ENCODE assay signal across 25 mouse cellular contexts in genomic region chr7:80954251-80954650, GRCm38 (mm10). TPM values are rescaled to one million over a fixed set of nuclear protein-coding genes. Genes with fewer than 3 reads are reported as not detected.
DNase-seq lines count a peak whose midpoint lies in the region; ATAC-seq lines count a peak whose summit lies in the region.
"Had no signal": no experiment of that assay in that cellular context is flagged by ENCODE, and none has a peak within 500 bp of the region (broad histone marks: within the 10 kb centered on the region; RNA-seq: fewer than 3 reads in every experiment).

No protein-coding gene starts in this region.

- H3K4me1 ChIP-seq in kidney, embryonic 16.5 days (ENCODE audit: insufficient read depth, low read length): no peaks in the 10 kb centered on the region
- H3K4me1 ChIP-seq: forebrain, embryonic 10.5 days; forebrain, embryonic 13.5 days; hindbrain, embryonic 12.5 days; hindbrain, embryonic 15.5 days had no signal

- H3K27me3 ChIP-seq in kidney, embryonic 16.5 days (ENCODE audit: insufficient read depth, low read length): no peaks in the 10 kb centered on the region
- H3K27me3 ChIP-seq: hindbrain, embryonic 15.5 days; Patski had no signal

- H3K9me3 ChIP-seq in kidney, embryonic 16.5 days (ENCODE audit: low read length): no peaks in the 10 kb centered on the region
- H3K9me3 ChIP-seq: forebrain, embryonic 10.5 days; forebrain, embryonic 13.5 days; G1E; hindbrain, embryonic 12.5 days; hindbrain, embryonic 15.5 days had no signal

- DNase-seq in kidney, adult 11 months: peak; percentile 70
- DNase-seq in kidney, postnatal 10 days: no peak
- DNase-seq in kidney, adult 9 months: peak; percentile 86
- DNase-seq in kidney, postnatal 25 days: peak; percentile 41 to 76
- no peak for DNase-seq in left cerebral cortex, adult 11 months (ENCODE audit: low spot score)
- no peak for DNase-seq in layer of hippocampus, adult 9-11 months
- DNase-seq: adrenal gland, adult 2 months; adrenal gland, postnatal 14 days; B cell, adult 2 months; cerebellum, adult 11-12 months; cerebellum, adult 9-10 months; cerebellum, postnatal 14 days; forebrain, postnatal 0 days; gastrocnemius, adult 2 months; gastrocnemius, postnatal 25 days; heart, adult 2 months had no signal

- ATAC-seq in kidney, embryonic 16.5 days (ENCODE audit: low FRiP score, low TSS enrichment): peak; percentile 91
- ATAC-seq in cerebellum, adult (ENCODE audit: insufficient number of reproducible peaks, low FRiP score, low TSS enrichment): no peak
- ATAC-seq: forebrain, embryonic 13.5 days; forebrain, postnatal 0 days; Patski had no signal

- 47% methylated on average over 2 of the region's 2 CpGs for WGBS in kidney, embryonic 16.5 days

- no peak overlapping the region for H3K9ac ChIP-seq in kidney, embryonic 16.5 days (replicated peaks; ENCODE audit: low read length)
- H3K9ac ChIP-seq: forebrain, embryonic 13.5 days; forebrain, postnatal 0 days; hindbrain, embryonic 12.5 days; hindbrain, embryonic 15.5 days had no signal

- H3K4me3 ChIP-seq in kidney, embryonic 16.5 days (ENCODE audit: low read length): no peak overlapping the region
- H3K4me3 ChIP-seq: forebrain, embryonic 10.5 days; forebrain, embryonic 13.5 days; gastrocnemius, adult 2 months; heart, adult 2 months; hindbrain, embryonic 12.5 days; hindbrain, embryonic 15.5 days had no signal

- H3K36me3 ChIP-seq in kidney, embryonic 16.5 days (ENCODE audit: insufficient read depth, low read length): no peaks in the 10 kb centered on the region
- H3K36me3 ChIP-seq: forebrain, embryonic 10.5 days; G1E; hindbrain, embryonic 12.5 days; hindbrain, embryonic 15.5 days had no signal

- H3K27ac ChIP-seq in kidney, embryonic 16.5 days (ENCODE audit: low read length): peak overlapping the region; percentile 58; the same call in 1 of the 2 replicates
- H3K27ac ChIP-seq: forebrain, embryonic 10.5 days; forebrain, embryonic 13.5 days; gastrocnemius, adult 2 months; heart, adult 2 months; hindbrain, embryonic 12.5 days; hindbrain, embryonic 15.5 days had no signal

- no peak overlapping the region for H3K4me2 ChIP-seq in kidney, embryonic 16.5 days (replicated peaks; ENCODE audit: low read depth, low read length)
- H3K4me2 ChIP-seq: forebrain, embryonic 13.5 days; heart, embryonic 11.5 days; hindbrain, embryonic 12.5 days; hindbrain, embryonic 15.5 days had no signal

RNA-seq across cellular contexts. Expression of gene Sec11a, which starts 6.7 kb away (rescaled TPM):
- 226 and 239 TPM in 2 replicates for polyA plus RNA-seq in kidney, embryonic 16.5 days (2015; fragmentation: Nextera tagmentation; extraction: Ambion mirVana)

RNA-seq across cellular contexts. Expression of gene Zfp592, which starts 39.2 kb away (rescaled TPM):
- polyA plus RNA-seq in kidney, embryonic 16.5 days (2015; fragmentation: Nextera tagmentation; extraction: Ambion mirVana): 12.0 and 17.9 TPM in 2 replicates

RNA-seq across cellular contexts. Expression of gene Nmb, which starts 49.4 kb away (rescaled TPM):
- polyA plus RNA-seq in kidney, embryonic 16.5 days (2015; fragmentation: Nextera tagmentation; extraction: Ambion mirVana): 9.0 TPM in 2 replicates

RNA-seq across cellular contexts. Expression of gene Wdr73, which starts 53.2 kb away (rescaled TPM):
- polyA plus RNA-seq in kidney, embryonic 16.5 days (2015; fragmentation: Nextera tagmentation; extraction: Ambion mirVana): 43.6 and 44.8 TPM in 2 replicates

Comparison
In these comparisons a context has a peak if more than half of its experiments do, and no peak if none do; other contexts are left out.
1. DNase-seq: peak in kidney, adult 11 months (single experiment), kidney, adult 9 months (single experiment) and kidney, postnatal 25 days (2 of 2); none in kidney, postnatal 10 days (single experiment), left cerebral cortex, adult 11 months (single experiment) and layer of hippocampus, adult 9-11 months (single experiment).